Mouse (Mus musculus) embryonic facial prominence, embryonic 14.5 days (tissue): ENCODE data around the gene Faim. TPM values are rescaled to one million over a fixed set of nuclear protein-coding genes. Genes with fewer than 3 reads are reported as not detected.

Experiments used
- ATAC-seq: fragments of 200-750 bp; cut with Nextera tagmentation; 2 replicates; pipeline ENCODE4 v1.8.0; 2017; ENCODE audit warnings: low read depth, moderate number of reproducible peaks, moderate TSS enrichment
- DNase-seq: peaks from one replicate; pipeline ENCODE4 v3.0.0-alpha.2; 2015; ENCODE audit warnings: low spot score
- H3K27ac ChIP-seq: fragments of 300-500 bp; sonication (generic); replicated peaks from 2 replicates; pipeline ENCODE4 v1.5.1; 2014; ENCODE audit warnings: low read depth, mild to moderate bottlenecking, low read length, moderate library complexity
- H3K27me3 ChIP-seq: fragments of 300-500 bp; sonication (generic); replicated peaks from 2 replicates; pipeline ENCODE4 v1.6.1; 2014; ENCODE audit warnings: low read length; ENCODE audit not compliant: control insufficient read depth, insufficient read depth
- H3K36me3 ChIP-seq: fragments of 300-500 bp; sonication (generic); 2 replicates; pipeline ENCODE4 v1.6.1; 2014; ENCODE audit warnings: low read length, mixed read lengths; ENCODE audit not compliant: control insufficient read depth, insufficient read depth
- H3K4me1 ChIP-seq: fragments of 300-500 bp; sonication (generic); 2 replicates; pipeline ENCODE4 v1.6.1; 2014; ENCODE audit warnings: antibody characterized with exemption, low read length; ENCODE audit not compliant: control insufficient read depth, insufficient read depth
- H3K4me2 ChIP-seq: fragments of 300-500 bp; sonication (generic); 2 replicates; pipeline ENCODE4 v1.6.1; 2014; ENCODE audit warnings: low read depth, mild to moderate bottlenecking, low read length, moderate library complexity, mixed read lengths
- H3K4me3 ChIP-seq: fragments of 300-500 bp; sonication (generic); 2 replicates; pipeline ENCODE4 v1.5.1; 2014; ENCODE audit warnings: low read depth, mild to moderate bottlenecking, low read length
- H3K9ac ChIP-seq: fragments of 300-500 bp; sonication (generic); 2 replicates; pipeline ENCODE4 v1.6.1; 2014; ENCODE audit warnings: low read depth, mild to moderate bottlenecking, low read length, moderate library complexity, mixed read lengths
- H3K9me3 ChIP-seq: fragments of 300-500 bp; sonication (generic); 2 replicates; pipeline ENCODE4 v1.6.1; 2016; ENCODE audit warnings: low read length; ENCODE audit not compliant: control insufficient read depth
- WGBS: fragments of 180-500 bp; shearing (Covaris S2); extraction: QIAGEN DNeasy Blood & Tissue Kit; methylation state at CpG from one replicate; pipeline ENCODE4 v1.1.7; 2014; 5-methylcytosine and 5-hydroxymethylcytosine counted together
- polyA plus RNA-seq: library from polyadenylated mRNA; unstranded; fragments of >200 nt; fragmentation: Nextera tagmentation; extraction: Ambion mirVana; gene quantifications from 2 replicates; pipeline ENCODE4 v1.2.1, GENCODE M21; 2014

The Faim gene
- 39.7 and 43.5 TPM in 2 replicates for polyA plus RNA-seq

GRCm38 (mm10) chr9:98985800-98986475 is at the start of gene Faim:
Gene Faim, plus strand, starts transcription at chr9:98986373.
- H3K4me2 ChIP-seq = peak within 1 kb of the TSS; percentile 88
- no peaks in the 10 kb centered on the region for H3K9me3 ChIP-seq
- H3K27me3 ChIP-seq = peaks cover 7% of the 10 kb centered on the region
- WGBS = 1% methylated on average over 42 of the region's 45 CpGs
- peak within 1 kb of the TSS; percentile 36; the same call in 1 of the 2 replicates for H3K27ac ChIP-seq
- H3K4me1 ChIP-seq = peaks cover 6% of the 10 kb centered on the region; the same call in 1 of the 2 replicates
- H3K9ac ChIP-seq = peak within 1 kb of the TSS; percentile 77
- DNase-seq = peak; percentile 99
- no peaks in the 10 kb centered on the region for H3K36me3 ChIP-seq
- peak; percentile 99 for ATAC-seq
- peak within 1 kb of the TSS; percentile 83 for H3K4me3 ChIP-seq

- ATAC-seq = no peak
- no peak for DNase-seq
- H3K4me1 ChIP-seq = no peaks in the 10 kb centered on the region
- H3K4me2 ChIP-seq = no peak overlapping the region
- H3K4me3 ChIP-seq = no peak overlapping the region
- H3K27me3 ChIP-seq = no peaks in the 10 kb centered on the region; the same call in 1 of the 2 replicates
- no peak overlapping the region for H3K27ac ChIP-seq
- no peaks in the 10 kb centered on the region for H3K36me3 ChIP-seq
- 13% methylated on average over 2 of the region's 2 CpGs for WGBS
- H3K9me3 ChIP-seq = no peaks in the 10 kb centered on the region
- H3K9ac ChIP-seq = no peak overlapping the region
Measured at GRCm38 (mm10) chr9:98939290-98939689, 46.9 kb upstream of the Faim start.

- DNase-seq (peak; percentile 58), ATAC-seq (no peak)
- no peaks in the 10 kb centered on the region for H3K9me3 ChIP-seq
- peak overlapping the region; percentile 87 for H3K4me2 ChIP-seq
- peaks cover 77% of the 10 kb centered on the region for H3K27me3 ChIP-seq
- no peaks in the 10 kb centered on the region for H3K36me3 ChIP-seq
- H3K27ac ChIP-seq = no peak overlapping the region
- H3K4me3 ChIP-seq = peak overlapping the region; percentile 31
- H3K9ac ChIP-seq = peak overlapping the region; percentile 43
- peaks cover 11% of the 10 kb centered on the region; the same call in 1 of the 2 replicates for H3K4me1 ChIP-seq
- 3% methylated on average over 36 of the region's 40 CpGs for WGBS
Measured at GRCm38 (mm10) chr9:98952171-98953050, 33.8 kb upstream of the Faim start.

GRCm38 (mm10) chr9:98953291-98953690 is 32.9 kb upstream of the Faim start:
- peaks cover 86% of the 10 kb centered on the region for H3K27me3 ChIP-seq
- peak overlapping the region; percentile 10 for H3K4me3 ChIP-seq
- DNase-seq = no peak
- WGBS = 13% methylated on average over 4 of the region's 4 CpGs
- H3K4me2 ChIP-seq = peak overlapping the region; percentile 87
- H3K36me3 ChIP-seq = no peaks in the 10 kb centered on the region
- ATAC-seq = no peak
- H3K4me1 ChIP-seq = peaks cover 11% of the 10 kb centered on the region; the same call in 1 of the 2 replicates
- H3K27ac ChIP-seq = no peak overlapping the region
- no peaks in the 10 kb centered on the region for H3K9me3 ChIP-seq
- no peak overlapping the region for H3K9ac ChIP-seq

GRCm38 (mm10) chr9:98953830-98954229 is 32.3 kb upstream of the Faim start:
- Histone ChIP-seq H3K9me3 (no peaks in the 10 kb centered on the region), H3K27ac (no peak overlapping the region), H3K9ac (peak overlapping the region; percentile 70; the same call in 1 of the 2 replicates), H3K27me3 (peaks cover 91% of the 10 kb centered on the region), H3K4me1 (peaks cover 11% of the 10 kb centered on the region; the same call in 1 of the 2 replicates), H3K36me3 (no peaks in the 10 kb centered on the region), H3K4me2 (peak overlapping the region; percentile 87), H3K4me3 (peak overlapping the region; percentile 54)
- 1% methylated on average over 9 of the region's 9 CpGs for WGBS
- DNase-seq (no peak), ATAC-seq (no peak)

- H3K9me3 ChIP-seq = no peaks in the 10 kb centered on the region
- WGBS = 2% methylated on average over 31 of the region's 33 CpGs
- no peaks in the 10 kb centered on the region for H3K36me3 ChIP-seq
- H3K4me2 ChIP-seq = peak overlapping the region; percentile 87
- no peak for ATAC-seq
- no peak for DNase-seq
- peak overlapping the region; percentile 54 for H3K4me3 ChIP-seq
- peak overlapping the region; percentile 70 for H3K9ac ChIP-seq
- H3K4me1 ChIP-seq = peaks cover 11% of the 10 kb centered on the region; the same call in 1 of the 2 replicates
- peaks cover 97% of the 10 kb centered on the region for H3K27me3 ChIP-seq
- H3K27ac ChIP-seq = peak overlapping the region; percentile 80
Measured at GRCm38 (mm10) chr9:98954391-98955102, 31.6 kb upstream of the Faim start.

- peaks cover 11% of the 10 kb centered on the region; the same call in 1 of the 2 replicates for H3K4me1 ChIP-seq
- H3K4me2 ChIP-seq = peak within 1 kb of the TSS; percentile 87
- peak; percentile 72 for DNase-seq
- peak within 1 kb of the TSS; percentile 70 for H3K9ac ChIP-seq
- no peaks in the 10 kb centered on the region for H3K36me3 ChIP-seq
- H3K4me3 ChIP-seq = peak within 1 kb of the TSS; percentile 54
- H3K27ac ChIP-seq = peak within 1 kb of the TSS; percentile 80
- peak; percentile 61 for ATAC-seq
- WGBS = 0% methylated on average over 37 of the region's 58 CpGs
- H3K27me3 ChIP-seq = peaks cover 100% of the 10 kb centered on the region
- no peaks in the 10 kb centered on the region for H3K9me3 ChIP-seq
Measured at GRCm38 (mm10) chr9:98955103-98955715, 31.0 kb upstream of the Faim start, which contains the start of gene Foxl2. Gene Foxl2, plus strand, starts transcription at chr9:98955288.
